Mouse (Mus musculus) liver, adult 2 months (tissue): ENCODE measurements at regions not wholly inside any gene's neighbourhood (a gene's known extent, or its start where the extent isn't known, plus 50 kb on each side); places are given as distances from the start of the nearest gene placed in this dataset.

Experiments used
- CTCF ChIP-seq: fragments of 200-500 bp; IDR thresholded peaks from 2 replicates; pipeline ENCODE4 v1.5.1; 2011; ENCODE audit warnings: low read depth, low read length, control low read depth
- POLR2A ChIP-seq: fragments of 200-500 bp; IDR thresholded peaks from 2 replicates; pipeline ENCODE4 v1.6.1; 2011; ENCODE audit warnings: low read length, control low read depth; ENCODE audit not compliant: insufficient read depth; ENCODE audit errors: extremely low read depth

GRCm38 (mm10) chr4:32170460-32171192, 68.0 kb upstream of the Bach2 start:
- no peak for TF ChIP-seq CTCF
- no peak for TF ChIP-seq POLR2A
